Mouse (Mus musculus) lung, postnatal 14 days (tissue): ENCODE measurements around the gene Pdss1.

Experiments
- DNase-seq: peaks from one replicate; pipeline ENCODE4 v3.0.0; 2021

The Pdss1 gene

DNA sequence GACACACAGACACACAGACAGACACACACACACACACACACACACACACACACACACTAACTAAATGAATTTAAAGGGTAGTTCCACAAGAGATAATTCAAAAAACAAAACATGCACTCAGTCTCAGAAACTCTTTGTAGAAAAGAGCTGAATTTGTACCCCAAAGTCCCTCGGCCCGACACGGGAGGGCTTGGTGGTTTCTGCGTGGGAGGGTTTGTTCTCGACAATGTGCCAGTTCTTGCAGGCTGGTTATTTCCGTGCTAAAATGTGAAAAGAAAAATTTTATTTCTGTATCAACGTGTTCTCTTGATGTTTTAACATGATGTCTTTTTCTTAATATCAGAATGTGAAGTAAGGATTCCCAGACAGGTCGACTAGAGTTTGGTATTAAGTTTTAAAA, 66.9 kb downstream of the Pdss1 start:
- no peak for DNase-seq

DNA sequence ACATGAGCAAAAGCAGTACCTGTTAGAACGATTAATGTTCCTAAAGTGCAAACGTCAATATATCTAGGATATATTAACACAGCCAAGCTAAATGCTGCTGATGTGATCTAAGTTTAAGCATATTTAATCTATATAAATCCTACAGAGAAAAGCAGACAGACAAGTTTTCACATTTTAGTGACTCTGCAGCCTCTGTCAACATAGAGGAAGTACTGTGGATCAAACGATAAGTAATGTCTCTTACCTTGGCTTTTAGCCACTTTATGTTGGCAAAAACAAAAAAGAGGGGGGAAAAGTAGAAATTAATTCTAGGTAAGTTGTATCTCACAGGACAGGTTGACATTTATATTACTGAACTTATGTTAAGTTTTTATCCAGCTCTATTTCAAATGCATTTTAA, 67.6 kb downstream of the Pdss1 start:
- no peak for DNase-seq

DNA sequence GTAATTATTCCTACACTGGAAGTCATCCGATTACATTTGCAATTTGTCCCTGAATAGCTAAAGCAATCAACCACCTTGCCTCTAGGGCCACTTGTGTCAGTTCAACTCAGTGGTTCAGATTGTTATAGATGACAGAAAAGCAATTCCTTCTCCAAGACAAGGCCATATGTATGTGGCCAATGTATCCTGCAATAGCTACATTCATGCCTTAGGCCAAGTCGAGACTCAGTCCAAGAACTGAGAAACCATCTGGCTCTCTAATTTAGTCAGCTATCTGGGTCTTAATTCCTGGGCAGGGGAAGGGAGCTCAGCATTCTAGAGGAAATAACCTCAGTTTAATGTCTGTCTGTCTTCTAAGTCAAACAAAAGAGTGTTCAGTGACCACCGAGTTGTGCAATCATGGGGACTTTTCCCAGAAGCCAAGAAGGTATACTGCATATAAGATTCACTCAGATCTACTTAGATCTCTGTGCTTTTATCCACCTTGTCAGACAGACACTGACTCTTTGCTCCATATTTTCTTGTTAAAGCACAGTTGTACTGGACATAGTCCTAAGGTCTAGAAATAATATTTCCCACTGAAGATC, 82.2 kb downstream of the Pdss1 start:
- DNase-seq = no peak

DNA sequence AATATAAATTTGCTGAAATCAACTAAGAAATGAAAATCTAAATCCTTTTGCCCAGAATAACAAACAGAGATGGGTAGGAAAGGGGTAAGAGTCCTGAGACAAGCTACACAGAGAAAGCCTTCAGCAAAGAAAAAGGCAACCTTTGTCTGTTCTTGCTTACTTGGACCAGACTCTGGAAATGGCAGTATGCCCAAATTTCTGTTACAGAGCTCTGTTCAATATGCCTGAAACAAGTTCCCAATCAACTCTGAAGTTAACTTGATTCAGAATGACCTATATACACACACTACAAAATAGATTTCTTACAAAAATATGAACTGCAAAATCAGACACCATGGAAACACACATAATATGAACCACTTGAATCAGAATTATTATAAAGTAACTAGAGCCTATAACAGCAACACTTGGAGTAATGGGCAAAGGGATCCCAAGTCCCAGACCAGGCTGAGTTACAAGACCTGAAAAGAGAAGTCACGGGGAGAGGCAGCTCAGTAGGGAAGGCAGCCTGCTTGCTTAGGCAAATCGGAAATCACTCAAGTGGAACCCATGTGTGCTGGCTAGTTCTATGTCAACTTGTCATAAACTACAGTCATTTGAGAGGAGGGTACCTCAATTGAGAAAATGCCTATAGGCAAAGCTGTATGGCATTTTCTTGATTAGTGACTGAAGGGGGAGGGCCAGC, 90.8 kb downstream of the Pdss1 start:
- no peak for DNase-seq
